ENCODE assay signal across 12 mouse cellular contexts in the genomic region with DNA sequence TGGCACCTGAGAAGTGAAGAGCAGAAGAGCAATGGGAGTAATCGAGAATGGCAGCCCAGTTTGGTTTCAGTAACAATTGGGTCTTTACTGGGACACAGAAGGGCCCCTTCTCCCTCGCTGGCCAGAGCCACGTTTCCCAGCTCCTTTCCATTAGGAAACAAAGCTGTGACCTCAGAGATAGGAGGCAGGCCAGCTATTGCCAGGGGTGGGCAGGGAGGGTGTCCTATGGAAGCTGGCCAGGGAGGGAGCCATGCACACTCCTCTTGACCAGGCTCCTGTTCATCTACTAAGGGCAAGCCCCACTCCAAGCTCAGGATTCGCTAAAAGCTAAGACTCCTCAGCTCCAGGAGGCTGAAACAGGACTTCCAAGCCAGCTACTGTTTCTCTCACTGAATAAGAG. TPM values are rescaled to one million over a fixed set of nuclear protein-coding genes. Genes with fewer than 3 reads are reported as not detected.
DNase-seq lines count a peak whose midpoint lies in the region; ATAC-seq lines count a peak whose summit lies in the region.
"Had no signal": no experiment of that assay in that cellular context is flagged by ENCODE, and none has a peak within 500 bp of the region (broad histone marks: within the 10 kb centered on the region; RNA-seq: fewer than 3 reads in every experiment).

No protein-coding gene starts in this region.

- DNase-seq in liver, embryonic 11.5 days (ENCODE audit: low spot score) = no peak
- no peak for DNase-seq in liver
- no peak for DNase-seq in limb, embryonic 11.5 days (ENCODE audit: low spot score)
- no peak for DNase-seq in c-Kit-positive CD71-positive TER-119-positive erythroid progenitor cells, embryonic 14.5 days (ENCODE audit: low spot score)
- DNase-seq in layer of hippocampus, postnatal 10 days (ENCODE audit: low spot score in 2 of 2) = no peak
- DNase-seq: cerebellum, adult 18-20 months; right cerebral cortex, adult 18-20 months had no signal

- H3K36me3 ChIP-seq in liver, embryonic 11.5 days (ENCODE audit: control insufficient read depth, insufficient read depth, low read length) = no peaks in the 10 kb centered on the region
- H3K36me3 ChIP-seq in forebrain, embryonic 15.5 days = peaks cover 11% of the 10 kb centered on the region; the same call in 1 of the 2 replicates
- peaks cover 3% of the 10 kb centered on the region; the same call in 1 of the 2 replicates for H3K36me3 ChIP-seq in limb, embryonic 11.5 days (ENCODE audit: control insufficient read depth, insufficient read depth, low read length)
- peaks cover 13% of the 10 kb centered on the region for H3K36me3 ChIP-seq in stomach, embryonic 14.5 days (ENCODE audit: control insufficient read depth, insufficient read depth, low read length)
- H3K36me3 ChIP-seq: liver, embryonic 15.5 days had no signal

- no peak for ATAC-seq in liver, embryonic 11.5 days (replicated peaks; ENCODE audit: low FRiP score)
- ATAC-seq in forebrain, embryonic 15.5 days (replicated peaks) = no peak
- no peak for ATAC-seq in limb, embryonic 11.5 days (ENCODE audit: insufficient number of reproducible peaks, low FRiP score, low TSS enrichment, low read depth)
- ATAC-seq in stomach, embryonic 14.5 days (ENCODE audit: insufficient number of reproducible peaks, insufficient read depth, low FRiP score, low read depth) = no peak
- ATAC-seq: Patski had no signal

- H3K4me2 ChIP-seq in liver, embryonic 11.5 days = peak overlapping the region; percentile 79
- H3K4me2 ChIP-seq in forebrain, embryonic 15.5 days (replicated peaks) = no peak overlapping the region
- H3K4me2 ChIP-seq in limb, embryonic 11.5 days (ENCODE audit: low read depth, severe bottlenecking) = peak overlapping the region; percentile 99
- H3K4me2 ChIP-seq in stomach, embryonic 14.5 days (replicated peaks; ENCODE audit: low read depth, low read length) = peak overlapping the region; percentile 82

- H3K4me1 ChIP-seq in liver, embryonic 11.5 days (replicated peaks; ENCODE audit: control insufficient read depth, insufficient read depth, low read length) = peaks cover 44% of the 10 kb centered on the region
- H3K4me1 ChIP-seq in forebrain, embryonic 15.5 days = peaks cover 26% of the 10 kb centered on the region
- peaks cover 35% of the 10 kb centered on the region for H3K4me1 ChIP-seq in limb, embryonic 11.5 days (ENCODE audit: control insufficient read depth, insufficient read depth, low read length)
- H3K4me1 ChIP-seq in stomach, embryonic 14.5 days (ENCODE audit: control insufficient read depth, insufficient read depth, low read length) = peaks cover 27% of the 10 kb centered on the region

- peaks cover 69% of the 10 kb centered on the region for H3K27me3 ChIP-seq in liver, embryonic 11.5 days (replicated peaks; ENCODE audit: control insufficient read depth, insufficient read depth, low read length)
- H3K27me3 ChIP-seq in forebrain, embryonic 15.5 days = 0 out of 2 replicates have a peak, but pooled peaks cover 3% of the 10 kb centered on the region
- H3K27me3 ChIP-seq in limb, embryonic 11.5 days (ENCODE audit: control insufficient read depth, insufficient read depth, low read length) = no peaks in the 10 kb centered on the region
- no peaks in the 10 kb centered on the region for H3K27me3 ChIP-seq in stomach, embryonic 14.5 days (ENCODE audit: control insufficient read depth, insufficient read depth, low read length)
- H3K27me3 ChIP-seq: Patski had no signal

- H3K27ac ChIP-seq in liver, embryonic 11.5 days (ENCODE audit: low read depth, low read length) = no peak overlapping the region
- 0 out of 2 replicates have a peak overlapping the region, but pooled peaks have one; percentile 98 for H3K27ac ChIP-seq in forebrain, embryonic 15.5 days (replicated peaks)
- H3K27ac ChIP-seq in limb, embryonic 11.5 days (replicated peaks; ENCODE audit: low read depth, low read length) = no peak overlapping the region; the same call in 1 of the 2 replicates
- peak overlapping the region; percentile 99; the same call in 1 of the 2 replicates for H3K27ac ChIP-seq in stomach, embryonic 14.5 days (ENCODE audit: low read length)
- H3K27ac ChIP-seq: liver, embryonic 15.5 days had no signal

- no peak overlapping the region; the same call in 1 of the 2 replicates for H3K9ac ChIP-seq in liver, embryonic 11.5 days (ENCODE audit: low read depth, low read length)
- no peak overlapping the region for H3K9ac ChIP-seq in forebrain, embryonic 15.5 days (replicated peaks)
- peak overlapping the region; percentile 82; the same call in 1 of the 2 replicates for H3K9ac ChIP-seq in limb, embryonic 11.5 days (ENCODE audit: low read length)
- peak overlapping the region; percentile 96 for H3K9ac ChIP-seq in stomach, embryonic 14.5 days (replicated peaks; ENCODE audit: low read depth, low read length)
- H3K9ac ChIP-seq: liver, embryonic 15.5 days had no signal

- no peaks in the 10 kb centered on the region for H3K9me3 ChIP-seq in liver, embryonic 11.5 days (ENCODE audit: control insufficient read depth, low read length)
- H3K9me3 ChIP-seq in forebrain, embryonic 15.5 days = no peaks in the 10 kb centered on the region
- no peaks in the 10 kb centered on the region for H3K9me3 ChIP-seq in limb, embryonic 11.5 days (ENCODE audit: control insufficient read depth, low read length)
- H3K9me3 ChIP-seq in stomach, embryonic 14.5 days (ENCODE audit: control insufficient read depth, low read depth, low read length) = no peaks in the 10 kb centered on the region
- H3K9me3 ChIP-seq: liver, embryonic 15.5 days had no signal

- H3K4me3 ChIP-seq in liver, embryonic 11.5 days (ENCODE audit: low read depth, low read length) = no peak overlapping the region
- peak overlapping the region; percentile 79; the same call in 1 of the 2 replicates for H3K4me3 ChIP-seq in forebrain, embryonic 15.5 days
- H3K4me3 ChIP-seq in limb, embryonic 11.5 days (ENCODE audit: low read depth, low read length) = peak overlapping the region; percentile 96
- H3K4me3 ChIP-seq in stomach, embryonic 14.5 days (ENCODE audit: low read depth, low read length) = peak overlapping the region; percentile 91; the same call in 1 of the 2 replicates

- 8% methylated on average over 4 of the region's 4 CpGs for WGBS in liver, embryonic 11.5 days
- 9% methylated on average over 4 of the region's 4 CpGs for WGBS in forebrain, embryonic 15.5 days
- WGBS in limb, embryonic 11.5 days = 4% methylated on average over 4 of the region's 4 CpGs
- WGBS in stomach, embryonic 14.5 days = 19% methylated on average over 4 of the region's 4 CpGs

RNA-seq across cellular contexts. Expression of a gene that starts 1.1 kb away (rescaled TPM):
- 0.77 and 0.78 TPM in 2 replicates for polyA plus RNA-seq in liver, embryonic 11.5 days (2014; fragmentation: Nextera tagmentation; extraction: Ambion mirVana)
- 38.2 and 38.6 TPM in 2 replicates for polyA plus RNA-seq in forebrain, embryonic 15.5 days (2015; fragmentation: Nextera tagmentation; extraction: Ambion mirVana)
- 4.0 and 4.4 TPM in 2 replicates for polyA plus RNA-seq in limb, embryonic 11.5 days (2014; fragmentation: Nextera tagmentation; extraction: Ambion mirVana)
- polyA plus RNA-seq in stomach, embryonic 14.5 days (2014; fragmentation: Nextera tagmentation; extraction: Ambion mirVana) = 4.2 and 4.3 TPM in 2 replicates
- total RNA-seq in layer of hippocampus, postnatal 10 days (2021) = 10 to 100 TPM; 21.6 to 24.6 TPM

RNA-seq across cellular contexts. Expression of a gene that starts 12.0 kb away (rescaled TPM):
- polyA plus RNA-seq in liver, embryonic 11.5 days (2014; fragmentation: Nextera tagmentation; extraction: Ambion mirVana) = 18.2 and 22.1 TPM in 2 replicates
- 18.2 and 19.2 TPM in 2 replicates for polyA plus RNA-seq in forebrain, embryonic 15.5 days (2015; fragmentation: Nextera tagmentation; extraction: Ambion mirVana)
- polyA plus RNA-seq in limb, embryonic 11.5 days (2014; fragmentation: Nextera tagmentation; extraction: Ambion mirVana) = 16.0 and 17.4 TPM in 2 replicates
- 26.2 and 30.4 TPM in 2 replicates for polyA plus RNA-seq in stomach, embryonic 14.5 days (2014; fragmentation: Nextera tagmentation; extraction: Ambion mirVana)
- total RNA-seq in layer of hippocampus, postnatal 10 days (2021) = 10 to 100 TPM; 10.9 to 15.9 TPM

RNA-seq across cellular contexts. Expression of a gene that starts 20.0 kb away (rescaled TPM):
- polyA plus RNA-seq in liver, embryonic 11.5 days (2014; fragmentation: Nextera tagmentation; extraction: Ambion mirVana) = not detected in 2 replicates
- 1.1 TPM in 1 of 2 replicates, not detected in the other for polyA plus RNA-seq in forebrain, embryonic 15.5 days (2015; fragmentation: Nextera tagmentation; extraction: Ambion mirVana)
- polyA plus RNA-seq in limb, embryonic 11.5 days (2014; fragmentation: Nextera tagmentation; extraction: Ambion mirVana) = 0.29 and 0.79 TPM in 2 replicates
- polyA plus RNA-seq in stomach, embryonic 14.5 days (2014; fragmentation: Nextera tagmentation; extraction: Ambion mirVana) = 0.39 TPM in 1 of 2 replicates, not detected in the other
- under 1 TPM in 1 of 2 experiments, not detected in 1; 0.18 TPM for total RNA-seq in layer of hippocampus, postnatal 10 days (2021)
- polyA plus RNA-seq: gonadal fat pad, adult 2 months; liver, embryonic 15.5 days had no signal

RNA-seq across cellular contexts. Expression of a gene that starts 22.6 kb away (rescaled TPM):
- 11.0 and 13.4 TPM in 2 replicates for polyA plus RNA-seq in liver, embryonic 11.5 days (2014; fragmentation: Nextera tagmentation; extraction: Ambion mirVana)
- 12.0 and 14.4 TPM in 2 replicates for polyA plus RNA-seq in forebrain, embryonic 15.5 days (2015; fragmentation: Nextera tagmentation; extraction: Ambion mirVana)
- polyA plus RNA-seq in limb, embryonic 11.5 days (2014; fragmentation: Nextera tagmentation; extraction: Ambion mirVana) = 7.3 and 8.8 TPM in 2 replicates
- polyA plus RNA-seq in stomach, embryonic 14.5 days (2014; fragmentation: Nextera tagmentation; extraction: Ambion mirVana) = 16.8 and 19.4 TPM in 2 replicates
- total RNA-seq in layer of hippocampus, postnatal 10 days (2021) = 1 to 10 TPM; 4.9 to 5.0 TPM

RNA-seq across cellular contexts. Expression of a gene that starts 47.6 kb away (rescaled TPM):
- polyA plus RNA-seq in liver, embryonic 11.5 days (2014; fragmentation: Nextera tagmentation; extraction: Ambion mirVana) = 3.3 and 3.8 TPM in 2 replicates
- 5.2 and 5.9 TPM in 2 replicates for polyA plus RNA-seq in forebrain, embryonic 15.5 days (2015; fragmentation: Nextera tagmentation; extraction: Ambion mirVana)
- 4.8 and 6.0 TPM in 2 replicates for polyA plus RNA-seq in limb, embryonic 11.5 days (2014; fragmentation: Nextera tagmentation; extraction: Ambion mirVana)
- polyA plus RNA-seq in stomach, embryonic 14.5 days (2014; fragmentation: Nextera tagmentation; extraction: Ambion mirVana) = 6.2 and 8.4 TPM in 2 replicates
- total RNA-seq in layer of hippocampus, postnatal 10 days (2021) = 10 to 100 TPM; 35.0 to 39.8 TPM

Comparison
In these comparisons a context has a peak if more than half of its experiments do, and no peak if none do; other contexts are left out.
1. H3K27ac ChIP-seq: peak in forebrain, embryonic 15.5 days (single experiment) and stomach, embryonic 14.5 days (single experiment); none in liver, embryonic 11.5 days (single experiment) and limb, embryonic 11.5 days (single experiment).
2. H3K9ac ChIP-seq: peak in limb, embryonic 11.5 days (single experiment) and stomach, embryonic 14.5 days (single experiment); none in liver, embryonic 11.5 days (single experiment) and forebrain, embryonic 15.5 days (single experiment).